Mouse (Mus musculus): Measurements from ENCODE around the gene Ppp2r3a.

Ppp2r3a gene

GRCm38 (mm10) chr9:101152872-101153271 is 98.7 kb downstream of the Ppp2r3a start:
- peak; percentile 31 for DNase-seq (ENCODE audit: low read depth)

- DNase-seq (ENCODE audit: low read depth): no peak
These were observed 108.0 kb downstream of the Ppp2r3a start for GRCm38 (mm10) chr9:101143635-101144034.

- no peak for DNase-seq (ENCODE audit: low read depth)
These were observed 137.3 kb downstream of the Ppp2r3a start for GRCm38 (mm10) chr9:101114182-101114884.

GRCm38 (mm10) chr9:101113317-101113716 is 138.3 kb downstream of the Ppp2r3a start:
- DNase-seq (ENCODE audit: low read depth): no peak

GRCm38 (mm10) chr9:101110013-101110412 is 141.6 kb downstream of the Ppp2r3a start:
- no peak for DNase-seq (ENCODE audit: low read depth)

- DNase-seq (ENCODE audit: low read depth): no peak
These were observed 144.2 kb downstream of the Ppp2r3a start for GRCm38 (mm10) chr9:101107386-101107785.

GRCm38 (mm10) chr9:101105735-101106134 is 145.9 kb downstream of the Ppp2r3a start:
- DNase-seq (ENCODE audit: low read depth): no peak

- DNase-seq (ENCODE audit: low read depth): no peak
These were observed 146.7 kb downstream of the Ppp2r3a start for GRCm38 (mm10) chr9:101104931-101105330.

- DNase-seq (ENCODE audit: low read depth): no peak
These were observed 149.3 kb downstream of the Ppp2r3a start for GRCm38 (mm10) chr9:101102288-101102687.

GRCm38 (mm10) chr9:101101547-101101946 is 150.0 kb downstream of the Ppp2r3a start:
- DNase-seq (ENCODE audit: low read depth): no peak

GRCm38 (mm10) chr9:101100163-101100562 is 151.4 kb downstream of the Ppp2r3a start:
- peak; percentile 79 for DNase-seq (ENCODE audit: low read depth)

GRCm38 (mm10) chr9:101099445-101099844 is 152.2 kb downstream of the Ppp2r3a start:
- no peak for DNase-seq (ENCODE audit: low read depth)

GRCm38 (mm10) chr9:101097542-101097941 is 154.1 kb downstream of the Ppp2r3a start:
- DNase-seq (ENCODE audit: low read depth): no peak

GRCm38 (mm10) chr9:101096461-101096860 is 155.1 kb downstream of the Ppp2r3a start:
- DNase-seq (ENCODE audit: low read depth): no peak

- no peak for DNase-seq (ENCODE audit: low read depth)
These were observed 156.2 kb downstream of the Ppp2r3a start for GRCm38 (mm10) chr9:101095425-101095824.

GRCm38 (mm10) chr9:101083728-101084127 is 167.9 kb downstream of the Ppp2r3a start:
- no peak for DNase-seq (ENCODE audit: low read depth)

GRCm38 (mm10) chr9:101080046-101080685 is 171.4 kb downstream of the Ppp2r3a start:
- no peak for DNase-seq (ENCODE audit: low read depth)

GRCm38 (mm10) chr9:101078579-101078978 is 173.0 kb downstream of the Ppp2r3a start:
- DNase-seq (ENCODE audit: low read depth): no peak

GRCm38 (mm10) chr9:101077486-101077885 is 174.1 kb downstream of the Ppp2r3a start:
- no peak for DNase-seq (ENCODE audit: low read depth)

- DNase-seq (ENCODE audit: low read depth): peak; percentile 80
These were observed 175.3 kb downstream of the Ppp2r3a start for GRCm38 (mm10) chr9:101076095-101076875.

- DNase-seq (ENCODE audit: low read depth): no peak
These were observed 175.9 kb downstream of the Ppp2r3a start for GRCm38 (mm10) chr9:101075694-101076093.

GRCm38 (mm10) chr9:101075091-101075581 is 176.5 kb downstream of the Ppp2r3a start:
- DNase-seq (ENCODE audit: low read depth): peak; percentile 58

All from 416B (cell line).